Comparison of ENCODE assay signal across 9 mouse cellular contexts in genomic region chr3:62338461-62338853, GRCm38 (mm10). TPM values are rescaled to one million over a fixed set of nuclear protein-coding genes. Genes with fewer than 3 reads are reported as not detected.
DNase-seq lines count a peak whose midpoint lies in the region; ATAC-seq and TF ChIP-seq lines count a peak whose summit lies in the region.
"Had no signal": no experiment of that assay in that cellular context is flagged by ENCODE, and none has a peak within 500 bp of the region (broad histone marks: within the 10 kb centered on the region; RNA-seq: fewer than 3 reads in every experiment).

No protein-coding gene starts in this region.

- ATAC-seq in heart, embryonic 15.5 days (replicated peaks; ENCODE audit: insufficient number of reproducible peaks, insufficient read depth, low FRiP score, low read depth): 0 out of 2 replicates have a peak, but pooled peaks have one; percentile 7
- ATAC-seq in heart, postnatal 0 days (ENCODE audit: insufficient read depth, low read depth): no peak

- TF ChIP-seq EP300 in heart, postnatal 0 days (IDR thresholded peaks at IDR 0.05; ENCODE audit: low read depth): no peak

- peak overlapping the region; percentile 66 for H3K27ac ChIP-seq in heart, embryonic 15.5 days
- no peak overlapping the region for H3K27ac ChIP-seq in heart, postnatal 0 days (ENCODE audit: low read depth)
- peak overlapping the region; percentile 84 for H3K27ac ChIP-seq in midbrain, embryonic 10.5 days (replicated peaks)

- DNase-seq in heart, adult 9 months (ENCODE audit: low spot score in 2 of 2): no peak
- DNase-seq in R1 (ENCODE audit: low read depth, low spot score): peak; percentile 83
- DNase-seq in heart, postnatal 0 days (ENCODE audit: low spot score): no peak
- DNase-seq in midbrain, embryonic 10.5 days (ENCODE audit: low spot score): no peak
- no peak for DNase-seq in adrenal gland, postnatal 14 days
- DNase-seq in embryo, embryonic 11 days: no peak
- no peak for DNase-seq in gastrocnemius, adult 18-20 months (ENCODE audit: low spot score)

- H3K36me3 ChIP-seq in heart, embryonic 15.5 days: no peaks in the 10 kb centered on the region
- no peaks in the 10 kb centered on the region for H3K36me3 ChIP-seq in heart, postnatal 0 days (replicated peaks; ENCODE audit: control insufficient read depth, insufficient read depth, low read length)
- H3K36me3 ChIP-seq in midbrain, embryonic 10.5 days: no peaks in the 10 kb centered on the region

- 0 out of 2 replicates have a peak, but pooled peaks cover 3% of the 10 kb centered on the region for H3K27me3 ChIP-seq in heart, embryonic 15.5 days
- H3K27me3 ChIP-seq in heart, postnatal 0 days (ENCODE audit: control insufficient read depth, insufficient read depth, low read length): peaks cover 10% of the 10 kb centered on the region; the same call in 1 of the 2 replicates
- H3K27me3 ChIP-seq in midbrain, embryonic 10.5 days (ENCODE audit: low read depth, poor library complexity, severe bottlenecking): peaks cover 43% of the 10 kb centered on the region

- H3K4me1 ChIP-seq in heart, embryonic 15.5 days (replicated peaks): peaks cover 10% of the 10 kb centered on the region
- no peaks in the 10 kb centered on the region; the same call in 1 of the 2 replicates for H3K4me1 ChIP-seq in heart, postnatal 0 days (ENCODE audit: control insufficient read depth, insufficient read depth)
- H3K4me1 ChIP-seq in midbrain, embryonic 10.5 days: peaks cover 33% of the 10 kb centered on the region

- WGBS in heart, embryonic 15.5 days: under 1% methylated on average over 17 of the region's 17 CpGs
- WGBS in heart, postnatal 0 days: 2% methylated on average over 17 of the region's 17 CpGs
- 2% methylated on average over 17 of the region's 17 CpGs for WGBS in midbrain, embryonic 10.5 days

- peak overlapping the region; percentile 72 for H3K9ac ChIP-seq in heart, embryonic 15.5 days
- no peak overlapping the region; the same call in 1 of the 2 replicates for H3K9ac ChIP-seq in heart, postnatal 0 days (replicated peaks; ENCODE audit: low read depth, low read length)

- H3K4me2 ChIP-seq in heart, embryonic 15.5 days: peak overlapping the region; percentile 97
- peak overlapping the region; percentile 94 for H3K4me2 ChIP-seq in heart, postnatal 0 days (ENCODE audit: low read depth, low read length)

- H3K4me3 ChIP-seq in heart, embryonic 15.5 days: peak overlapping the region; percentile 84
- peak overlapping the region; percentile 89 for H3K4me3 ChIP-seq in heart, postnatal 0 days (ENCODE audit: low read depth, low read length)
- peak overlapping the region; percentile 83 for H3K4me3 ChIP-seq in midbrain, embryonic 10.5 days

- TF ChIP-seq CTCF in heart, postnatal 0 days (IDR thresholded peaks at IDR 0.05; ENCODE audit: low read depth): no peak

- H3K9me3 ChIP-seq in heart, embryonic 15.5 days (replicated peaks): no peaks in the 10 kb centered on the region
- no peaks in the 10 kb centered on the region for H3K9me3 ChIP-seq in heart, postnatal 0 days (replicated peaks; ENCODE audit: control insufficient read depth, low read length)
- no peaks in the 10 kb centered on the region for H3K9me3 ChIP-seq in midbrain, embryonic 10.5 days (replicated peaks)

RNA-seq across cellular contexts. Expression of gene Arhgef26, which starts 0.3 kb away (rescaled TPM):
- 4.1 and 5.7 TPM in 2 replicates for polyA plus RNA-seq in heart, embryonic 15.5 days (2015; fragmentation: Nextera tagmentation; extraction: Ambion mirVana)
- total RNA-seq in heart, postnatal 0 days (2014; rRNA removed; ENCODE audit: low replicate concordance): 3.3 and 7.5 TPM in 2 replicates
- 1.8 and 1.9 TPM in 2 replicates for polyA plus RNA-seq in heart, postnatal 0 days (2015; fragmentation: Nextera tagmentation; extraction: Ambion mirVana)
- 5.9 and 7.2 TPM in 2 replicates for polyA plus RNA-seq in midbrain, embryonic 10.5 days (2016; fragmentation: Nextera tagmentation; extraction: Ambion mirVana)
- total RNA-seq in adrenal gland, postnatal 14 days (2021): 5.1 and 5.8 TPM in 2 replicates
- under 1 TPM; 0.53 to 0.62 TPM for total RNA-seq in gastrocnemius, adult 18-20 months (2021)
- total RNA-seq: MEL had no signal
